Mouse (Mus musculus): ENCODE results near the gene Csnk1e.
A peak's percentile ranks its signal among the peaks of the same experiment; 100 is the strongest.
"Not testable (repeated sequence)": the region's sequence is repeated elsewhere in the genome, so short reads cannot be mapped to it uniquely, and the experiment has no call there.

The Csnk1e gene

DNA sequence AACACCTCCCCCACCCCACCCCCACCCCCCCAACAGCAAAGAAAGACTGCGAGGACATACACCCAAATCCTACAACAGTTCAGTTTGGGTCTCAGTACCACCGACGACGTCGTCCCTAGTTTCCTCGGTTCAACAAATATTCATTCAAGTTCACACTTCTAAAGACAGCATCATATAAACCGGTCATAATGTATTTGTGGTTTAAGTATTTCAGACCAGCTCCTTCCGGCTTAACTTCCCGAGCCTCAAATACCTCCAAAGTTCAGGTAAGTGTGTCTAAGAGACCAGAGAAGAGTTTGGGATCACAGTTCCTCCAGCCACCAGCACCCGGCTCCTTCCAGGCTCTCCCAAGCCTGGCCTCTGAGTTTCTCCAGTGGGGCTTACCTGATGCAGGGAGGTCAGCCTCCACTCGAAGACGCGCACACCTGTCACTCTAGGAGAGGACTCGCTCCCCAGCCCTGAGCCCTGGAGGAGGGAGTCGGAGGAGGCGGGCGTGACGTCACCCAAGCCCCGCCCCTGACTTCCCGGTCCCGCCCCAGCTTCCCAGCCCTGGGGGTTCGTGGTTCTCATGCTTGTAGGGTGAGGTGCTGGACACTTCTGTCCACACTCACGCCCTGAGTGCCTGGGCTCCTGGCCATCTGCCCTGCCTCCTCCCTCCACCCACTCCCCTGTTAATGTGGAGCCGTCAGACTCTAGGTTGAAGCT is at the start of gene Csnk1e:
Gene Csnk1e (minus strand): TSS at position 461 of the 705 bp plus-strand sequence.
- DNase-seq (ENCODE audit: low read depth in 1 of 2, low spot score in 2 of 2): no peak

GRCm38 (mm10) chr15:79504707-79505452 is 49.5 kb upstream of the Csnk1e start, which contains the start of gene Kcnj4:
TSS of gene Kcnj4 (minus strand) at chr15:79505241.
- DNase-seq (ENCODE audit: low read depth in 1 of 2, low spot score in 2 of 2): no peak

GRCm38 (mm10) chr15:79503438-79503837 is 48.1 kb upstream of the Csnk1e start:
- no peak for DNase-seq (ENCODE audit: low read depth in 1 of 2, low spot score in 2 of 2)

DNA sequence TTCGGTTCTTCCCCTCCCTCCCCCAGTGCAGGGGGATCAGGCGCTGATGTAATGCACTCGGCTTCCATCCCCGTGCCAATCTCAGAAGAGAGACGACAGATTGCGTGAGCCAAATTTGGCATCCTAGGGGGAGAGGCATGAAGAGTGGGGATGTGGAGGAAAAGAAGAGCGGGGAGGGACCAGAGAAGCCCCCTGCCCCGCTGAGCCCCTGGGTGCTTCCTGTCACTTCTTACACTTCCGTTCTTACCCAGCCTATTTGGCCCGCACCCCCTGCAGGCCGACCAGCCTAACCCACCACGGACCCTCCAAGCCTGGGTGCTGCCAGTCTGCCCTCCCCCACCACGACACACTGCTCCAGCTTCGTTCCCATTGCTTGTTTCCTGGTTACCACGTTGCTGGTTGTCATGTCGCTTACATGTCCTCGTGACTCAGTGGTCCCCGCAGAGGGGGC is 47.5 kb upstream of the Csnk1e start:
- DNase-seq (ENCODE audit: low read depth in 1 of 2, low spot score in 2 of 2): no peak

- DNase-seq (ENCODE audit: low read depth in 1 of 2, low spot score in 2 of 2): no peak
Measured at GRCm38 (mm10) chr15:79500110-79500509, 44.7 kb upstream of the Csnk1e start.

DNA sequence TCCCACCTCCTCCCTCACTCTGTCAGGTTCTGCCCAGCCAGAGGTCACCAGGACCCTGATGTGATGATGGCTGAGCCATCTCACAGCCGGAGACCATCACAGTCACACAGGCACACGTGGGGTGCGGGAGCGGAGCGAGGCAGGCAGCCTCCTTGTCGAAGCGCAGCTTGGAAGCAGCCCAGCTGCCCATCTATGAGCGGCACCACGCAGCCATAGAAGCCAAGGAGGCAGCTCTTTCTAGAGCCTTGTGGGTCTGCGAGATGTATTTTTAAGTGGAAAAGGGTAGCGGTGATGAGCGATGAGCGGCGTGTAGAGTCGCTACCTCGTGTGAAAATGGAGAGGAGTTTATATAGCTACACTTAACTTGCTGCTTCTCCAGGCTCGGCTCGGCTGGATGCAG is 38.2 kb upstream of the Csnk1e start:
- no peak for DNase-seq (ENCODE audit: low read depth in 1 of 2, low spot score in 2 of 2)

DNA sequence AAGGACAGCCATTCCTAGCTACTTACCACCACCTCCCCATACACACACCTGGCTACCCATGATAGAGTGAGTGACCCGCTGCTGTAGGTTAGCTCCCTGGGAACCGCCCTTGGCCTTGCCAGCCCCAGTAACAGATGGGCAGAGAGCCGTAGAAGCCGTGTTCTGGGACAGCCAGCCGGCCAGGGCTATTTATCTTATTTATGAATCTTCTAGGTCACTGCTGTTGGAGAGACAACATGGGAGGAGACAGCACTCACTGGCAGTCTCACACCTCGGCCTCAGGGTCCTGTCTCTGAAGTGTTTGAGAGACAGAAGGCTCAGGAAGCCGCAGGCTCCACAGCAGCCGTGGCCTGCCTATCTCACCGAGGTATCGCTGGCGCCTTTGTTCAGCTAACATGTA is 34.1 kb upstream of the Csnk1e start:
- DNase-seq (ENCODE audit: low read depth in 1 of 2, low spot score in 2 of 2): no peak

DNA sequence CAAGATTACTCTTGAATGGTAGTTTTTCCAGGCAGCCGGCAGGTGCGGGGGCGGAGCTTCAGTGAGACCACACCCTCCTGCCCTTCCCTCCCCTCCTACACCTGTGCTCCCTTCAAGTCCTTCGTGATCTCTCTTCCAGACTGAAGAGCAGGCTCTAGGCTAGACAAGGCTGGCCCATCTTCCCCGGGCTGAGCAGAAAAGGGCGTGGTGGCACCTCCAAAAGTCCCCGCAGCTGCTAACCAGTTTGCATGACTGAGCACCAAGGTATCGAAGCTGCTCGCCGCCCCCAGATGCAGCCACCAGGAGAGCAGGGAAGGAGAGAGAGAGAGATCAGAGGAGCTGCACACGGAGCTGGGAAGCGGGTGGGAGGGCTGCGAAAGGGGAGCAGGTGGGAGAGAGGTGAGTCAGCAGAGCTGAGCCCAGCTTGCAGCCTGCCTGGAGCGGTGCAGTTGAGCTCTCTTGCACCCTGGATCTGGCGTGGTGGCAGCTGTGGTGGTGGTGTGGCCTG is 25.9 kb upstream of the Csnk1e start:
- DNase-seq (ENCODE audit: low read depth in 1 of 2, low spot score in 2 of 2): no peak

DNA sequence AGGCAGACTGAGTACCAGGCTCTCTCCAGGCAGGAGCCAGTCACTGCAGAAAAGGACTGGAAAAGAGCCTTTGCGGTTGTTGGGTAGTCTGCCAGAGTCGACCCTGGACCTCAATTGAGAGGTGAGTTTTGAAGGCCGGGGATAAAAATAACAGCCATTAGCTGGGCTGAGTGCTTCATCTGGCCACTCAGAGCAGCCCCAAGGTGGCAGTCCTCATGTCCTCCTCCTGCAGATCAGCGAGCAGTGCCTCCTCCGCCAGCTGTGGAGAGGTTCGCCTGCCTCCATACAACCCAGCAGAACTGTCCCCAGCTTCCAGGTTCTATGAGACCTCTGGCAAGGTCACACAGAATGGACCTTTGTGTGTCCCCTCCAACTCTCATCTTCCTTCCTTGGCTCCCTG is 21.9 kb upstream of the Csnk1e start:
- no peak for DNase-seq (ENCODE audit: low read depth in 1 of 2, low spot score in 2 of 2)

DNA sequence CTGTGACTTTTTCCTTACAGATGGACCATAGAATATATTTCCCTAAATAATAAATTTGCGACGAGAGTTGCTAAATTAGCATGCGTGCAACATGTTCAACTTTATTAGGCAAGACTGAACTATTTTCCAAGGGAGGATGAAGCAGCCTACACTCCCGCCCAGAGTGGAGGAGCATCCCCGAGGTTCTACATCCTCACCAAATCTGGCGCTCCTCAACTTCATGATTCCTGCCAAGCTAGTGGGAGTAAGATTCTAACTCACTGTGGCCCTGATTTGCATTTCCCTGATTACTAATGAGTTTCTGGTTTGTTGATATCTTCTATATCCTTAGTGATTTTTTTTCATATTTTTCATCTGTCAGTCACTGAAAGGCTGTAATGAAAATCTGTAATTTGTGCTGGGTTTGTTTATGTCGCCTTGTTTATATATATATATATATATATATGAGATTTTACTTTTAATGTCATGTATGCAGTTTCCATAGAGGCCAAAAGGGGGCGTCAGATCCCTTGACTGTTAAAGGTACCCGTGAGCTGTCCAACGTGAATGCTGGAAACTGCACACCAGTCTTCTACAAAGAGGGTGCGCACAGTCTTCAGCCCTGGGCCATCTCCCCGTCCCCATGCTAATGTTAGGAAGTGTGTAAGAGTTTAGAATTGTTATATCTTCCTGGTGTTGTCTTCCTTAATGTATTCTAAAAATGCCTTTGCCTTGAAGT is 18.4 kb upstream of the Csnk1e start:
- no peak for DNase-seq (ENCODE audit: low read depth in 1 of 2, low spot score in 2 of 2)

- DNase-seq (ENCODE audit: low read depth in 1 of 2, low spot score in 2 of 2): no peak
Measured at GRCm38 (mm10) chr15:79473042-79473441, 17.7 kb upstream of the Csnk1e start.

GRCm38 (mm10) chr15:79471095-79471494 is 15.7 kb upstream of the Csnk1e start:
- no peak for DNase-seq (ENCODE audit: low read depth in 1 of 2, low spot score in 2 of 2)

DNA sequence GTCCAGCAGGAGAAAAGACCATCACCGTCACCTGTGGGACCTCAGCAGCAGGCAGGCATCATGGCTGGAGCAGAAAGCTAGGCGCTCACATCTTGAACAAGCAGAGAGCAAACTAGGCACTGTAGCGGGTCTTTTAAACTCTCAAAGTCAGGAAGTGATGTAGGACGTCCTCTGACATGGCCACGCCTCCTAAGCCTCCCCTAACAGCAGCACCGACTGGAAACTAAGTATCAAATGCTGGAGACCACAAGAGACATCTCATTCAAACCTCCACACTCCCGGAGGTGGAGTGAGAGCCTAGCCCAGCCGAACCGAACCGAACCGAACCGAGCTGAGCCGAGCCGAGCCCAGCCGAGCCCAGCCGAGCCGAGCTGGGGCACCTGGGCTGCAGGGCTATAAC is 15.2 kb upstream of the Csnk1e start:
- no peak for DNase-seq (ENCODE audit: low read depth in 1 of 2, low spot score in 2 of 2)

DNA sequence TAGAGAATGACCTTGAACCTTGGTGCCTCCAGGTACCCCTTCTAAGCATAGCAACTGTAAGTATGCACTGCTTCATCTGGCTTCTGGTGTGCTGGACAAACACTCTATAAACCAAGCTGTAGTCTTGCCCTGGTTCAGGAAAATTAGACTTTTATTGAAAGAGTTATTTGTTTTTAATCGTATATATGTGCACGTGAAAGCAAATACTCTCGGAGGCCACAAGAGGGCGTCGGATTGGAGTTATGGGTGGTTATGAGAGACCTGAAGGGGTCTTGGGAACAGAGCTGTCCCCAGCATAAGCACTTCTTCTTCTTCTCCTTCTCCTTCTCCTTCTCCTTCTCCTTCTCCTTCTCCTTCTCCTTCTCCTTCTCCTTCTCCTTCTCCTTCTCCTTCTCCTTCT is 14.2 kb upstream of the Csnk1e start:
- DNase-seq (ENCODE audit: low read depth in 1 of 2, low spot score in 2 of 2): no peak

DNA sequence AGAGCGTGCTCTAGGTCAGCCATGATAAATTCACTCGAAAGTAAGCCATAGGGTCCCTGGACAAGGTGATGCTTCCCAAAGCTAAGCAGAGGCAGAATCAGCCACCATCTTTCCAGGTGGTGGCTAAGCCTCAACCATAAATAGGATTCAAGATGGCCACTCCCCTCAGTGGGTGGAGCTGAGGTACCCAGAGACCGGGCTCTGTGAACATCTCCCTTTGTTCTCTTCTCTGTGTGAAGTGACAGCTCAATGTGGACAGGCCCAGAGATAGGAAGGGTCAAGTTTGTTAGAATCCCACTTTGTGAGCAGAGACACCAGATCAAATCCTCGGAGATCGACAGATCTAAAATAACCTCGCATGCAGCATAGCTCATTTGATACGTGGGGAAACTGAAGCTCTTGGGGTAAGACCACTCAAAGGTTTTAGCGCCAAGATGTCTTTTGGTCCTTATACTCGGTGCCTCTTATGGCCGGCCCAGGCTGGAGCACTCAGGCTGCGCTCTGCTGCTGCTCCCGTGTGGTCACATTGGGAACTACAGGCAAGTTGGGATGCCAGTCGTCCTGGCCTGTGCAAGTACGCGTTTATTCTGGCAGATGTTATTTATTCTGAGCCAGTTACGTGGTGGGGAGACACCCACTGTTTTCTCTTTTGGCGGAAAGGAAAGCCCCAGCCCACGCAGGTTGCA is 11.4 kb upstream of the Csnk1e start:
- DNase-seq (ENCODE audit: low read depth in 1 of 2, low spot score in 2 of 2): peak; percentile 48 to 74

GRCm38 (mm10) chr15:79456546-79456945 is 1.2 kb upstream of the Csnk1e start:
- no peak for DNase-seq (ENCODE audit: low read depth in 1 of 2, low spot score in 2 of 2)

DNA sequence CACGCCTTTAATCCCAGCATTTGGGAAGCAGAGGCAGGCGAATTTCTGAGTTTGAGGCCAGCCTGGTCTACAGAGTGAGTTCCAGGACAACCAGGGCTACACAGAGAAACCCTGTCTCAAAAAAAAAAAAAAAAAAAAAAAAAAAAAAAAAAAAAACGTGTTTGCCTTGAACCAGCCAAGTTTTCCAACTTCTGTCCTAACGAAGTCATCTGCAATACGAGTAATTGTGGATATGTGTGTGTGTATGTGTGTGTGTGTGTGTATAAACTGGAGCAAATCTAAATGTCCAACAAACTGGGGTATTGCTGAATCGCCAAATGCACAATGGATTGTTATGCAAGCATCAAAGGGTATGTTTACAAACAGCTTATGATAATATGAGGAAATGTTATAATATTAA is 738 bp upstream of the Csnk1e start:
- not testable (repeated sequence) for DNase-seq (ENCODE audit: low read depth in 1 of 2, low spot score in 2 of 2)

DNA sequence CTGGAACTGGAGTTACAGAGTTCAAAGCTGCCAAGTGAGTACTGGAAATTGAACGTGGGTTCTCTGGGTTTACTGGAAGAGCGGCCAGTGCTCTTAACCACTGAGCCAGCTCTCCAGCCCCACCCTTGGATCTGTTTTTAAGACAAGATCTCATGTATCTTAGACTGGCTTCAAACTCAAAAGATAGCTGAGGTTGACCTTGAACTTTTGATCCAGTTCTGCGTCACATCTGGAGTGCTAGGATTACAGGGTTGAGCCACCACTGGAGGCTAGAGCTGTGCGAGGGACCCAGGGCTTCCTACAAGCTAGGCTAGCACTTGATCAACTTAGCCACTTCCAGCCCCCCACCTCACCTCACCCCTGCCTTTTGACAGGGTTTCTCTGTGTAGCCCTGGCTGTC is 1.5 kb downstream of the Csnk1e start:
- DNase-seq (ENCODE audit: low read depth in 1 of 2, low spot score in 2 of 2): no peak

DNA sequence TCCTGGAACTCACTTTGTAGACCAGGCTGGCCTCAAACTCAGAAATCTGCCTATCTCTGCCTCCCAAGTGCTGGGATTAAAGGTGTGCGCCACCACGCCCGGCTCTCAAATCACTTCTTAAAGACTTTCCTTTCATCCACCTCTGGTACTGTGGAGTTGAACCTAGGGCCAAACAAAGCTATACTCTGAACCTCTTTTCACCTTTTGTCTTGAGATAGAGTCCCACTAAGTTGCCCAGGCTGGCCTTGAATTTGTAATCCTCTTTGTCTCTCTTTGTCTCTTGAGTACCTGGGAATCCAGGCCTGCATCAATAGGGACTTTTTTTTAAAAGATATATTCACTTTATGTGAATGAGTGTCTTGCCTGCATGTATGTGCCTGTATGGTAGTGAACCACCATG is 7.3 kb downstream of the Csnk1e start:
- DNase-seq (ENCODE audit: low read depth in 1 of 2, low spot score in 2 of 2): no peak

DNA sequence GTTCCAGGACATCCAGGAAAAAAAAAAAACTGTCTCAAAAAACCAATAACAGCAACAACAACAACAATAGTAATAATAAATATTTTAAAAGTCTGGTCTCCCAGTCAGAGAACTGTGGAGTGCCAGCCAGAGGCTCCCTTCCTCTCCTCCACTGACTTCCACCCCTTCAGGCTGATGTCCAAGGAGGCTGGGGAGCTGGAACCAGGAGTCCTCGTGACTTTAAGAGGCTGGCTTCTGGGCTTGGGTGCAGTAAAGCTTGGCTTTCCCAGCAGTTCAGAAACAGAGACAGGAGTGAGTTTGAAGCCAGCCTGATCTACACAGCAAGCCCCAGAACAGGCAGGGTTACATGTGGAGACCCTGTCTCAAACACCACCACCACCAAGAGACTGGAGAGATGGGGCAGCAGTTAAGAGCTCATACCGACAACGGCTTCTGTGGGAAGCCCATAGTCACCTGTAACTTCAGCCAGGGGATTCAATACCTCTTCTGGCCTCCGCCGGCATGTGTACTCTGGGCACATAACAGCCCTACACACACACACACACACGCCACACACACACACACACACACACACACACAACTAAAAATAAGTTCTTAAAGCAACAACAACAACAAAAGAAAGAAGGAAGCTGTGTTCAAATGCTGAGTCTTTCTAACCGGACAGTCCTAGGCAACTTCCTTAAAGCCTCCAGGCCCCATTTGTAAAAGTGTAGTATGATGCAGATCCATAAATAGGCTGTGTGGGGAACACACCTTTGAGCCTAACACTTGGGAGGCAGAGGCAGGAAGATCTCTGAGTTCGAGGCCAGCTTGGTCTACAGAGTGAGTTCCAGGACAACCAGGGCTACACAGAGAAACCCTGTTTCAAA is 9.3 kb downstream of the Csnk1e start:
- DNase-seq (ENCODE audit: low read depth in 1 of 2, low spot score in 2 of 2): no peak
